Mouse (Mus musculus): Measurements from ENCODE around the gene Katnbl1.

DNA sequence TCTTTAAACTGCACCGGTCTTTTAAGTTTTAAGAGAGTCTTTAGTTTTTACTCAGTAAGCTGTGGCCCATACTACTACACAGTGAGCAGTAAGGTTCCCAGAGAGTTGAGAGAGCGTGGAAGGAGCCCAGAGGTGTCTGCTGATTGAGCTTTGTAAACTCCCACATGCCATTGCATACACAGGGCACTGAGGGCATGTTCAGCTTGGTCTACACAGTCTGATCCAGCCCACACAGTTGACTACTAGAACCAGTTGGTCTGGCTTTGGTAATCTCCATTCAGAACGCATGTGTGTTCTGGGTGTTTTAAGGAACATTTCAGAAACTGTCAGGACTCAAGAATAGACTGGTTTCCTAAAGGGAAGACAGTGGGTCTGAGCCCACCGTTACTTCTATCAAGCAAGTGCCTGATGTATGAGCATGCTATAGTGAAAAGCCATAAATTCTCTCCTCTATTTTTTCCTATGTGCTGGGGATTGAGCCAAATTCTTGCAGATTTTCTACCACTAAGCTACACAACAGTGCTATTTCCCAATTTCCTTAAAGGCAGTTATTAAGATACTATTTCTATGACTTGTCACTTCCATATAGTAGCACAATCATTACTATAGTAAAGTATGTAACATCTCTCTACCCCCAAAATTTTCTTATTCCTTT is 12.5 kb downstream of the Katnbl1 start:
- TF ChIP-seq CTCF (IDR thresholded peaks at IDR 0.05; ENCODE audit: control insufficient read depth, insufficient read depth, low read length) (no peak), POLR2A (IDR thresholded peaks at IDR 0.05; ENCODE audit: borderline replicate concordance, control insufficient read depth, low read depth, low read length) (no peak)
